Comparison of ENCODE assay signal across 23 mouse cellular contexts in the genomic region with DNA sequence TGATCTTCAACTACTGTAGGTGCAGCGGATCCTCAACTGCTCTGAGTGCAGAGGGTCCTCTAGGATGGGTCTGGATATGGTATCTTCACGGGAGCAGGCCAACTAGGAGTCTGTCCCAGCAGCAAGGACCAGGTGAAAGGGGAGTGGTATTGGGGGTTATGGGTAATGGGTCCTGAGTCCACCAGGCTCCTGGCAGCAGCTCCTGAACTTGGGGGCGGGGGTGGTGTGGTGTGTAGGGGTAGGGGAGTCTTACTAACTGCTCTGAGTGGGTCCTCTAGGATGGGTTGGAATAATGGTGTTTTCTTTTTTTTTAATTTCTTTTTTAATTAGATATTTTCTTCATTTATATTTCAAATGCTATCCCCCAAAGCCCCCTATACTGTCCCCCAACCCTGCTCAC.
DNase-seq lines count a peak whose midpoint lies in the region; ATAC-seq and TF ChIP-seq lines count a peak whose summit lies in the region.
"Had no signal": no experiment of that assay in that cellular context is flagged by ENCODE, and none has a peak within 500 bp of the region (broad histone marks: within the 10 kb centered on the region; RNA-seq: fewer than 3 reads in every experiment).

No protein-coding gene starts in this region.

- no peaks in the 10 kb centered on the region; the same call in 1 of the 2 replicates for H3K4me1 ChIP-seq in embryonic facial prominence, embryonic 13.5 days
- no peaks in the 10 kb centered on the region; the same call in 1 of the 2 replicates for H3K4me1 ChIP-seq in embryonic facial prominence, embryonic 10.5 days
- no peaks in the 10 kb centered on the region for H3K4me1 ChIP-seq in hindbrain, embryonic 13.5 days (replicated peaks)
- H3K4me1 ChIP-seq in hindbrain, embryonic 14.5 days (replicated peaks; ENCODE audit: control insufficient read depth, insufficient read depth, low read length), result no peaks in the 10 kb centered on the region
- no peaks in the 10 kb centered on the region for H3K4me1 ChIP-seq in midbrain, embryonic 15.5 days
- H3K4me1 ChIP-seq in midbrain, embryonic 14.5 days (ENCODE audit: control insufficient read depth, insufficient read depth, low read length), result no peaks in the 10 kb centered on the region
- no peaks in the 10 kb centered on the region for H3K4me1 ChIP-seq in stomach, postnatal 0 days (replicated peaks; ENCODE audit: control insufficient read depth, insufficient read depth)
- H3K4me1 ChIP-seq: embryonic facial prominence, embryonic 12.5 days; forebrain, embryonic 12.5 days; forebrain, embryonic 15.5 days had no signal

- H3K36me3 ChIP-seq in embryonic facial prominence, embryonic 13.5 days, result peaks cover 21% of the 10 kb centered on the region
- peaks cover 52% of the 10 kb centered on the region for H3K36me3 ChIP-seq in embryonic facial prominence, embryonic 10.5 days (replicated peaks)
- peaks cover 13% of the 10 kb centered on the region; the same call in 1 of the 2 replicates for H3K36me3 ChIP-seq in hindbrain, embryonic 13.5 days
- H3K36me3 ChIP-seq in hindbrain, embryonic 14.5 days (replicated peaks; ENCODE audit: control insufficient read depth, insufficient read depth), result peaks cover 3% of the 10 kb centered on the region; the same call in 1 of the 2 replicates
- H3K36me3 ChIP-seq in midbrain, embryonic 15.5 days (replicated peaks), result no peaks in the 10 kb centered on the region
- 0 out of 2 replicates have a peak, but pooled peaks cover 5% of the 10 kb centered on the region for H3K36me3 ChIP-seq in midbrain, embryonic 14.5 days (ENCODE audit: control insufficient read depth, insufficient read depth, low read length)
- peaks cover 3% of the 10 kb centered on the region; the same call in 1 of the 2 replicates for H3K36me3 ChIP-seq in stomach, postnatal 0 days (ENCODE audit: control insufficient read depth, insufficient read depth, low read length)

- no peak overlapping the region for H3K9ac ChIP-seq in embryonic facial prominence, embryonic 13.5 days
- no peak overlapping the region for H3K9ac ChIP-seq in hindbrain, embryonic 13.5 days
- no peak overlapping the region for H3K9ac ChIP-seq in hindbrain, embryonic 14.5 days
- no peak overlapping the region for H3K9ac ChIP-seq in midbrain, embryonic 15.5 days
- H3K9ac ChIP-seq in midbrain, embryonic 14.5 days (replicated peaks; ENCODE audit: low read length), result no peak overlapping the region
- no peak overlapping the region for H3K9ac ChIP-seq in stomach, postnatal 0 days (ENCODE audit: low read length)
- H3K9ac ChIP-seq: embryonic facial prominence, embryonic 12.5 days; forebrain, embryonic 12.5 days; forebrain, embryonic 15.5 days; heart, embryonic 13.5 days had no signal

- H3K27me3 ChIP-seq in embryonic facial prominence, embryonic 13.5 days, result no peaks in the 10 kb centered on the region
- H3K27me3 ChIP-seq in embryonic facial prominence, embryonic 10.5 days (replicated peaks; ENCODE audit: low read depth, poor library complexity, severe bottlenecking), result no peaks in the 10 kb centered on the region
- H3K27me3 ChIP-seq in hindbrain, embryonic 13.5 days, result no peaks in the 10 kb centered on the region
- H3K27me3 ChIP-seq in hindbrain, embryonic 14.5 days (ENCODE audit: control insufficient read depth, insufficient read depth, low read length), result no peaks in the 10 kb centered on the region
- no peaks in the 10 kb centered on the region for H3K27me3 ChIP-seq in midbrain, embryonic 15.5 days (replicated peaks)
- no peaks in the 10 kb centered on the region for H3K27me3 ChIP-seq in midbrain, embryonic 14.5 days (ENCODE audit: control insufficient read depth, insufficient read depth, low read length)
- H3K27me3 ChIP-seq in stomach, postnatal 0 days (ENCODE audit: control insufficient read depth, insufficient read depth, low read length), result no peaks in the 10 kb centered on the region
- H3K27me3 ChIP-seq: embryonic facial prominence, embryonic 12.5 days; forebrain, embryonic 12.5 days; forebrain, embryonic 15.5 days; heart, embryonic 13.5 days had no signal

- no peak overlapping the region for H3K4me3 ChIP-seq in embryonic facial prominence, embryonic 13.5 days
- no peak overlapping the region for H3K4me3 ChIP-seq in embryonic facial prominence, embryonic 10.5 days
- no peak overlapping the region for H3K4me3 ChIP-seq in hindbrain, embryonic 13.5 days
- H3K4me3 ChIP-seq in hindbrain, embryonic 14.5 days (replicated peaks; ENCODE audit: low read length), result no peak overlapping the region
- no peak overlapping the region for H3K4me3 ChIP-seq in midbrain, embryonic 15.5 days
- no peak overlapping the region for H3K4me3 ChIP-seq in midbrain, embryonic 14.5 days (replicated peaks; ENCODE audit: low read depth, low read length)
- no peak overlapping the region for H3K4me3 ChIP-seq in stomach, postnatal 0 days (ENCODE audit: low read depth, low read length)
- H3K4me3 ChIP-seq: embryonic facial prominence, embryonic 12.5 days; erythroblast, embryonic 14.5 days; forebrain, embryonic 12.5 days; forebrain, embryonic 15.5 days; heart, embryonic 13.5 days had no signal

- ATAC-seq in embryonic facial prominence, embryonic 13.5 days (ENCODE audit: insufficient number of reproducible peaks, insufficient read depth, low FRiP score, low TSS enrichment, low read depth), result peak; percentile 48; the same call in 1 of the 2 replicates
- ATAC-seq in hindbrain, embryonic 13.5 days (ENCODE audit: low FRiP score), result peak; percentile 24; the same call in 1 of the 2 replicates
- no peak for ATAC-seq in hindbrain, embryonic 14.5 days (ENCODE audit: low FRiP score)
- ATAC-seq in midbrain, embryonic 15.5 days (replicated peaks), result peak; percentile 31; the same call in 1 of the 2 replicates
- ATAC-seq in midbrain, embryonic 14.5 days (ENCODE audit: low FRiP score, low TSS enrichment), result no peak; the same call in 1 of the 2 replicates
- no peak for ATAC-seq in stomach, postnatal 0 days (ENCODE audit: low FRiP score, low TSS enrichment)
- ATAC-seq: activated CD4-positive, CD25-positive, alpha-beta regulatory T cell, adult 4 months; forebrain, embryonic 15.5 days; hindbrain, embryonic 16.5 days had no signal

- no peak overlapping the region for H3K4me2 ChIP-seq in embryonic facial prominence, embryonic 13.5 days
- no peak overlapping the region for H3K4me2 ChIP-seq in hindbrain, embryonic 13.5 days
- H3K4me2 ChIP-seq in hindbrain, embryonic 14.5 days (replicated peaks), result no peak overlapping the region
- H3K4me2 ChIP-seq in midbrain, embryonic 15.5 days, result no peak overlapping the region
- H3K4me2 ChIP-seq in midbrain, embryonic 14.5 days (ENCODE audit: low read length), result no peak overlapping the region
- H3K4me2 ChIP-seq in stomach, postnatal 0 days (replicated peaks; ENCODE audit: low read depth), result no peak overlapping the region
- H3K4me2 ChIP-seq: embryonic facial prominence, embryonic 12.5 days; forebrain, embryonic 12.5 days; forebrain, embryonic 15.5 days; heart, embryonic 13.5 days had no signal

- WGBS in embryonic facial prominence, embryonic 13.5 days, result 96% methylated on average over 3 of the region's 3 CpGs
- WGBS in embryonic facial prominence, embryonic 10.5 days, result 98% methylated on average over 3 of the region's 3 CpGs
- 98% methylated on average over 3 of the region's 3 CpGs for WGBS in hindbrain, embryonic 13.5 days
- 98% methylated on average over 3 of the region's 3 CpGs for WGBS in hindbrain, embryonic 14.5 days
- WGBS in midbrain, embryonic 15.5 days, result 98% methylated on average over 3 of the region's 3 CpGs
- 96% methylated on average over 3 of the region's 3 CpGs for WGBS in midbrain, embryonic 14.5 days
- 100% methylated on average over 3 of the region's 3 CpGs for WGBS in stomach, postnatal 0 days

- no peak overlapping the region for H3K27ac ChIP-seq in embryonic facial prominence, embryonic 13.5 days
- no peak overlapping the region for H3K27ac ChIP-seq in embryonic facial prominence, embryonic 10.5 days (replicated peaks)
- no peak overlapping the region for H3K27ac ChIP-seq in hindbrain, embryonic 13.5 days
- no peak overlapping the region for H3K27ac ChIP-seq in hindbrain, embryonic 14.5 days
- H3K27ac ChIP-seq in midbrain, embryonic 15.5 days, result no peak overlapping the region
- H3K27ac ChIP-seq in midbrain, embryonic 14.5 days (replicated peaks; ENCODE audit: low read depth, low read length), result no peak overlapping the region
- peak overlapping the region; percentile 65 for H3K27ac ChIP-seq in stomach, postnatal 0 days (replicated peaks)
- H3K27ac ChIP-seq: embryonic facial prominence, embryonic 12.5 days; forebrain, embryonic 12.5 days; forebrain, embryonic 15.5 days; heart, embryonic 13.5 days had no signal

- TF ChIP-seq CTCF in stomach, postnatal 0 days (IDR thresholded peaks at IDR 0.05; ENCODE audit: low read depth), result no peak

- H3K9me3 ChIP-seq in embryonic facial prominence, embryonic 13.5 days, result no peaks in the 10 kb centered on the region
- H3K9me3 ChIP-seq in embryonic facial prominence, embryonic 10.5 days, result no peaks in the 10 kb centered on the region
- H3K9me3 ChIP-seq in hindbrain, embryonic 13.5 days, result no peaks in the 10 kb centered on the region
- no peaks in the 10 kb centered on the region for H3K9me3 ChIP-seq in hindbrain, embryonic 14.5 days (ENCODE audit: control insufficient read depth, low read length)
- H3K9me3 ChIP-seq in midbrain, embryonic 15.5 days, result no peaks in the 10 kb centered on the region
- no peaks in the 10 kb centered on the region for H3K9me3 ChIP-seq in midbrain, embryonic 14.5 days (ENCODE audit: control insufficient read depth, low read length)
- H3K9me3 ChIP-seq in stomach, postnatal 0 days (ENCODE audit: control insufficient read depth, low read length), result no peaks in the 10 kb centered on the region
- H3K9me3 ChIP-seq: embryonic facial prominence, embryonic 12.5 days; forebrain, embryonic 12.5 days; forebrain, embryonic 15.5 days; heart, embryonic 13.5 days had no signal

- no peak for TF ChIP-seq EP300 in stomach, postnatal 0 days (optimal IDR thresholded peaks at IDR 0.05)

- no peak for DNase-seq in embryonic facial prominence, embryonic 10.5 days (ENCODE audit: low spot score)
- no peak for DNase-seq in hindbrain, embryonic 14.5 days (ENCODE audit: low spot score)
- no peak for DNase-seq in midbrain, embryonic 14.5 days
- no peak for DNase-seq in stomach, postnatal 0 days (ENCODE audit: low spot score)
- DNase-seq: adrenal gland, adult 8-10 months; adrenal gland, postnatal 25 days; cerebellum, adult 11-12 months; cerebellum, adult 8-10 months; cerebellum, postnatal 10 days; cerebellum, postnatal 36 days; gastrocnemius, postnatal 25 days; heart, adult 18-20 months; heart, postnatal 14 days had no signal

Comparison
In these comparisons a context has a peak if more than half of its experiments do, and no peak if none do; other contexts are left out.
1. ATAC-seq: peak in embryonic facial prominence, embryonic 13.5 days (single experiment), hindbrain, embryonic 13.5 days (single experiment) and midbrain, embryonic 15.5 days (single experiment); none in hindbrain, embryonic 14.5 days (single experiment), midbrain, embryonic 14.5 days (single experiment) and stomach, postnatal 0 days (single experiment).